Mouse (Mus musculus) stomach, postnatal 0 days (tissue): ENCODE data around the gene Trim71.

Source experiments
- CTCF ChIP-seq: IDR thresholded peaks from 2 replicates; pipeline ENCODE4 v1.5.1; 2016; ENCODE audit warnings: antibody characterized with exemption, low read depth, mild to moderate bottlenecking, moderate library complexity
- EP300 ChIP-seq: optimal IDR thresholded peaks from 2 replicates; pipeline ENCODE3; 2016; ENCODE audit warnings: antibody characterized with exemption

- TF ChIP-seq CTCF: no peak
- no peak for TF ChIP-seq EP300
Observed at GRCm38 (mm10) chr9:114531276-114531675, 32.9 kb downstream of the Trim71 start.
